Mouse (Mus musculus) cerebellum, adult 8-10 months (tissue): Measurements from ENCODE around the gene Ctsk.

Source experiments
- DNase-seq: peaks from one replicate; pipeline ENCODE4 v3.0.0; 2022

The Ctsk gene

DNA sequence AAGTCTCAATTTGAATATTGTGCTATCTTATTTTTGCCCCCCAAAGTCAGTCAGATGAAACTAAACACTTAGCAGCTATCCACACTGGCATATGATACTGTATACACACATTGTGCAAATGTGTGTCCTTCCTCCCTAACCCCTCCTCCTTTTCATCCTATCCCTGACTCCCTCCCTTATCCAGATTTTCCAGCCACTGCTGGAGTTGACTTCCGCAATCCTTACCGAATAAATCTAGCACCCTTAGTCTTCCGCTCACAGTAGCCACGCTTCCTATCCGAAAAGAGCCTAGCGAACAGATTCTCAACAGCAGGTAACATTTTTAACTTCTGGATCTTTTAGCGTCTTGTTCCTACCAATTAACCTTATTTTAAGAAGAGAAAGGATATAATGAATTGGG is at the start of gene Ctsk:
Ctsk (plus strand) TSS at position 233 of the 400 bp plus-strand sequence.
- no peak for DNase-seq

DNA sequence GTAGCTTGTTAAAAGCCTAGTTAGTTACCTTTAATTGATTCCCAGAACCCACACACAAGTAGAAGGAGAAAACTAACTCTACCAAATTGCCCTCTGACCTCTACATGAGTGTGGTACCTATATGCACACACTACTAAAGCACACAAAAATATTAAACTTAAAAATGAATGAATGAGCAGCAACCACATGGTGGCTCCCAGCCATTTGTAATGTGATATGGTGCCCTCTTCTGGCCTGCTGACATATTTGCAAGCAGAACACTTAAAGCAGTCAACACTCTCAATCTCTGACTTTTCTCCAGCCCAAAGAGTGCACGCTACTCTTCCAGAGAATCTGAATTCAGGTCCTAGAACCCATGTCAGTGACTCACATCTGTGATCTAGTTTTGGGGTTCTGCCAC is 48.6 kb upstream of the Ctsk start:
- peak; percentile 39 for DNase-seq

- no peak for DNase-seq
Measured at GRCm38 (mm10) chr3:95450915-95451314, 48.1 kb upstream of the Ctsk start.

DNA sequence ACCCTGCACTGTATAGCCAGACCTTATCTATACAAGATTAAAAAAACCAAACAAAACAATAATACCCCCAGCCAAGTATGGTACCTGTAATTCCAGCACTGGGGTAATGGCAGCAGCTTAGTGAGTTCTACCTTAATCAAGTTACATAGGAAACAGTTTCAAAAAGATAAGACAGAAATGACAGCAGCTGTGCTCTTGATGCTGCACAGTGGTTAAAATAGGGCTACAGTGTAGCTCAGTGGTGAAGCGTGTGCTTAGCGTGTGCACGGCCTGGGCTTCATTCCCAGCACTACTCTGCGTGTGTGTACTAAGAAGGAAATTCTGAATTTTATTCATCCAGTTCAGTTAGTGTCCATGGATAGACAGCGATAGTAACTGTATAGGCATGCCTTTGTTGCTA is 42.7 kb upstream of the Ctsk start:
- no peak for DNase-seq

GRCm38 (mm10) chr3:95457758-95458157 is 41.3 kb upstream of the Ctsk start:
- DNase-seq = no peak

GRCm38 (mm10) chr3:95459381-95459780 is 39.7 kb upstream of the Ctsk start:
- no peak for DNase-seq

GRCm38 (mm10) chr3:95463852-95464251 is 35.2 kb upstream of the Ctsk start:
- DNase-seq = no peak

DNA sequence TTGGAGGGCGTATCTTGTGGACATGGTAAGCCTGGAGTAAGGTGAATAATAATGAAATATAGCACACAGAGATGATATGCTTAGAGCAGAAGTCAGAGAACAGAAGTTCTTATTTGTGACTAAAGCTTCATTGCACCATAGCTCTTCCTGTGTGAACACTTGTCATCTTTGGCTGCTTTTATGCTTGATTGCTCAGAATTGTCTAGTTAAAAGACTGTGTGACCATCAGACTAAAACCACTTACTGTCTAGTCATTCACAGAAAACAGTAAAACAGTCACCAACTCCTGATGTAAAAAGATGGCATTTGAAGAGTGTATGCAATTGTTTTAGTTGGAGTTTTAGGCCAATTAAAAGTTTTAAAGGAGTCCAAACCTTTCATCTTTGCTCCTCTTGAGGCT is 20.1 kb upstream of the Ctsk start:
- no peak for DNase-seq

DNA sequence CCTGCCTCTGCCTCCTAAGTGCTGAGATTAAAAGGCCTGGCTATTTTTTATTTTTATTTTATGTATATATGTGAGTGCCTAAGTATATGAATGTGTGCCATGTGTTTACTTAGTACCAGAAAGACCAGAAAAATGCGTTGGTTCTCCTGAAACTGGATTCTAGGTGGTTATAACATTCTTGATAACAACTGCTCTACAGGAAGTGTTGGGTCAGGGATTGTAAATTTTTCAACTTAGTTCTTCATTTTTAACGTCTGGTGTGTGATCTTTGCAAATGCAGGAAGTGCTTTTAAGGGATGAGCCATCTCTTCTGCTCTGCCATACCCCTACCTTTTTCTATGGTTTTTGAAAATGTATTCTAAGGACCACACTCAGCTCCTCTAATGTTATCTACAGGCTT is 12.6 kb upstream of the Ctsk start:
- DNase-seq = no peak

DNA sequence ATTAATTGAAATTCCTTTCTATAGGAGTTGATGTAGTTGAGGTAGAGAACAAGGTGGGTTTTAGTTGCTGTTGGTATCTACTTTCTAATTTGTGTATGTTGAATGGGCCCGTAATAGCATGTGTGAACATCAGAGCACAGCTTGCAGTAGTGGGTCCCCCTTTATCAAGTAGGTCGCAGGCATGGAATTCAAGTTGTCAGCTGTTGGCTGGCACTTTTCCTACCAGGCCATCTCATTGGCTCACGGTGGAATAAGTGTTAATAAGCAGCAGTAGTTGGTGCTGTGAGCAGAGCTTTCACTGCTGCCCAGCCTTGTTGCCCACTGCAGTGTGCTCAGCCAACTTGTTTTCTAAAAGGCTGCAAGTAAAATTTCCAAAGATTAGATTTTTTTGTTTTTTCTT is 10.4 kb upstream of the Ctsk start:
- DNase-seq = no peak

DNA sequence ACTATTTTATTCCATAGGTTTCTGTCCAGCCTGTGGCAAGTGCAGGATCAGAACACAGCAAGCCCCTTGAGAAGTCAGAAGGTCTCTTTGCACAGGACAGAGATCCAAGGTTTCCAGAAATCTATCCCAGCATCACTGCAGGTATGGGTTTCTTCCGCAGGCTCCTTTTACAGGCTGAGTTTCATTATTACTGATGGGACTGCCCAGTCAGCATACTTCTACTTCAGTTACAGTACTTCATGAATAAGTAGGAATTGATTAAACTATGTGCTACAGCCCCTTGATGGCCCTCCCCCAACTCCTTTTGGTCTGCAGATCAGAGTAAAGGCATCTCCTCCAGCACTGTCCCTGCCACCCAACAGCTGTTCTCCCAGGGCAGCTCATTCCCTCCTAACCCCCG is 8.8 kb upstream of the Ctsk start:
- no peak for DNase-seq

DNA sequence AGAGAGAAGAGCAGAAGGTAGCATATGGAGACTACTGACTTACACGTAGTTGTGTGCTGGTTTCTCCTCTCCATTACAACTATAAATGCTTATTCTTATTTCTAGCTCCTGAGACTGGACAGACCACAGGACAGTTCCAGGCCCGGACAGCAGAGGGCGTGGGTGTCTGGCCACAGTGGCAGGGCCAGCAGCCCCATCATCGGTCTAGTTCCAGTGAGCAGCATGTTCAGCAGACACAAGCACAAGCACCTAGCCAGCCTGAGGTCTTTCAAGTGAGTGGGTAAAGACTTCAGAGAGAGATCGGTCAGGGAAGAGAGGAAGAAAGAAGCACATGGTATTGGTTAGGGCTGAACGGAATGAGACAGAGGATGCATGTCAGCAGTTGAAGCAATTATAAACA is 4.7 kb upstream of the Ctsk start:
- peak; percentile 43 for DNase-seq

GRCm38 (mm10) chr3:95498229-95498628 is 827 bp upstream of the Ctsk start:
- DNase-seq = no peak

- DNase-seq = no peak
Measured at GRCm38 (mm10) chr3:95499496-95500140, 562 bp downstream of the Ctsk start.

GRCm38 (mm10) chr3:95502312-95502711 is 3.3 kb downstream of the Ctsk start:
- no peak for DNase-seq

GRCm38 (mm10) chr3:95509348-95509747 is 10.3 kb downstream of the Ctsk start:
- peak; percentile 63 for DNase-seq

DNA sequence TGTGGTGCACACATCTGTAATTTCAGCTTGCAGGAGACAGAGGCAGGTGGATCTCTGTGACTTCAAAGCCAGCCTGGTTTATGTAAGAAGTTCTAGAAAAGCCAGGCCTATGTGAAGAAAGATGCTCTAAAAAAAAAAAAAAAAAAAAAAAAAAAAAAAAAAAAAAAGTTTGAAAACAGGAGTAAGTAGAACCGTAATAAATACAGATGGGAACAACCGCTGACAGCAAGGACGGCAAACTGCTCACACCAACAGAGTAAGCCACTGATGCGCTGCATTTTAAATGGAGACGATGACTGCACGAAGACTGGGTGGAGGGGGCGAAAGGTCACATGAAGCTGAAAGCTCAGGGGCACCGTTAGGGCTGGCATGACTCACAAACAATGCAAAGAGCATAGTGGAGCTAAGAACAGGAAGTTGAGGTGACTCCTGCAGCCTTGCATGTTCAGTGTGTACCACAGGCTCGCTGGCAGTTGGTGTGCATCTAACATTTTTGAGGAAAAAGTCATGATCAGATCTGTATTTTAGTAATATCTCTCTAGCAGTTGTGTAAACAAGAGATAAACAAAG is 12.6 kb downstream of the Ctsk start:
- DNase-seq = no peak

DNA sequence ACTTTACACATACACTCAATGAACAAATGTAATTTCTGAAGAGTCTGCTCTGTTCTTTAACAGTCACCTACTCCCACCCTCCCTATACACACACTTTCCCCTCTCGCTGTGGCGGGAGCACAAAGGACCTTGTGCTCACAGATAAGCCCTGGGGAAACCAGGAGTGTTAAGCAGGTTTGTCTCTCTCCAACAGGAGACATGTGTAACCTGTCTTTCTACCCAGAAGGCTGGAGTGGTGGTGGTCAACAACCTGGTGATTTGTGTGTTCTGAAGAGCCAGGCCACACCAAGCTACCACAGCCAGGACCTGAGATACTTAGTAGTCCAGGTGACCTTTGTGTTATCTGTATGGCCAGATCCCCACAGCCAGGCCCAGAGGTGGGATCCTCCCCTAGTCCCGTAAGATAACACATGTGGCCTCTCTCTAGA is 17.6 kb downstream of the Ctsk start:
- DNase-seq = no peak

DNA sequence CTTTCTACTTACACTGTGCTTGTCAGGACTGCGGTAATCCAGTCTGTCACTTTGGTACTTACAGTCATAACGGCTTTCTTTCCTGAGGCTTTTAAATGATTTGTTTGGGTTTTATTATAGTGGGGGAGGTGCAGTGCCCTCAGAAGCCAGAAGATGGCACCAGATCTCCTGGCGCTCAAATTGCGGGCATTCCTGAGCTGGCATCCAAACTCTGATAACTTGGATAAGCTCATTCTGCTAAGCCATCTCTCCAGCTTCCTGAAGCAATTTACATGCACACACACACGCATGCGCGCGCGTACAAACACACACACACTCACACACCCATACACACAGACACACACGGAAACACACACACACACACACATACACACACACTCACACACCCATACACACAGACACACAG is 18.4 kb downstream of the Ctsk start:
- DNase-seq = peak; percentile 67

DNA sequence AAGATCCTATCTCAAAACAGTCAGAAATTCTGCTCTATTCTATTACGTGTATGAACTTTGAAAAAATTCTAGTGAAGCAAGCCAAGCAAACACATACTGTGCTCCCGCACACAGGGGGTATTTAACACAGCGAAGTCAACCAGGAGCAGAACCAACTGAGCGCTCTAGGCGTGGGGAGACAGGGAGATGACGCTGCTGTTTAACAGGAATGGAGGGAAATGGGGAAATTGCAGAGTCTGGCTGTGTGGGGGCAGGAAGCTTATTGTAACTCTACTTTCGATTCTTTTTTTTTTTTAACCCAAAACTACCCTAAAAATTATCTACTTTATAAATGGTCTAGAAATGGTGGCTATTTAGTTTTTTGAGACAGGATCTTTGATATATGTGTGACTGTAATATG is 19.8 kb downstream of the Ctsk start:
- DNase-seq = no peak

GRCm38 (mm10) chr3:95519315-95519714 is 20.3 kb downstream of the Ctsk start:
- no peak for DNase-seq

- DNase-seq = no peak
Measured at GRCm38 (mm10) chr3:95520100-95520499, 21.0 kb downstream of the Ctsk start.

DNA sequence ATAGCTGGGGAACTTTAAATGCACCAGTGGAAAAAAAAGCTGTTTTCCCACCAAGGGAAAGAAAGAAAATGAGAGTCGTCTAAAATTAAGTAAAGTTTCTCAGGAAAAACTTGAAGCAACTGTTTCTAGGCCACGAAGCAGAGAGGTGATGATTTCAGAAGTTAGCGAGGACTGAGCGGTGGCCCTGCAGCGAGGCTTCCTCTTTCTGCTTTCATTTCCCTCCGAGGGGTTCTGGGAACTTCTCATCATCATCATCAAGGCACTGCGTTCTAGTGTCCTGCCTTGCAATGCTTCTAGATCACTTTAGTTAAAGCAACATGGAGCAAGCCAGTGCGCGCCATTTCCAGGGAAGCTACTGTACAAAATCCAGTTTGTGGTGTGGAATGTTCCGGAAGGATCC is 22.1 kb downstream of the Ctsk start:
- no peak for DNase-seq

DNA sequence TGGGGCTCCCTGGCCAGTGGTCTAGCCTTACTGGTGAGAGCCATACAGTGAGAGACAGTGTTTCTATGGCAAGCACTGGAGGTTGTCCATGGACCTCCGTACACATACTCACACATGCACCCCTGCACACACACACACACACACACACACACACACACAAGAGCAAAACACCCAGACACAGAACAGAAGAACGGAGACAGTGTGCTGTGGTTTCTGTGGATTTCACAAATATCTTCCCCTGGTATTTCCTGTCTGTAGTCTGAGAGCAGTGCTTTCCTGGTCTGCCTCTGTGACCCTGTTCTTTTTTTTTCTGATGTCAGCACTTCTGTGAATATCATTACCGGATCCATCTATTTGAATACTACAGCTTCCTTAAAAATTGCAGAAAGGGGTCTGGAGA is 24.6 kb downstream of the Ctsk start:
- no peak for DNase-seq

DNA sequence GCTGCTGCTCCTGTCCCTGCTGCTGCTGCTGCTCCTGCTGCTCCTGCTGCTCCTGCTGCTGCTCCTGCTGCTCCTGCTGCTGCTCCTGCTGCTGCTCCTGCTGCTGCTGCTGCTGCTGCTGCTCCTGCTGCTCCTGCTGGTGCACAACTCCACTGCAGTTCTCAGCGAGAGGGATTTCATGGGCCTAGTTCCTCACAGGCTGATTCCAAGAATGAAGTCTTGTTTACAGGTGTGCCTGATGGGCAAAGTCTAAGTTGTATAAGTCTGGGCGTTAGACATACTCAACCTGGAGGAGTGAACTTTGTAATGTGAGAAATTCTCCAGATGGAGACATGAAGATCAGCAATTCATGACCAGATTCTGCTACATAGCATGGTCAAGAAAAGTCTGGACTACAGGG is 25.6 kb downstream of the Ctsk start:
- no peak for DNase-seq
